Mouse (Mus musculus): ENCODE results near the gene Rps27. TPM values are rescaled to one million over a fixed set of nuclear protein-coding genes. Genes with fewer than 3 reads are reported as not detected.

The Rps27 gene
- total RNA-seq, 2 experiments from 2014 or later, result 799 to 888 TPM

DNA sequence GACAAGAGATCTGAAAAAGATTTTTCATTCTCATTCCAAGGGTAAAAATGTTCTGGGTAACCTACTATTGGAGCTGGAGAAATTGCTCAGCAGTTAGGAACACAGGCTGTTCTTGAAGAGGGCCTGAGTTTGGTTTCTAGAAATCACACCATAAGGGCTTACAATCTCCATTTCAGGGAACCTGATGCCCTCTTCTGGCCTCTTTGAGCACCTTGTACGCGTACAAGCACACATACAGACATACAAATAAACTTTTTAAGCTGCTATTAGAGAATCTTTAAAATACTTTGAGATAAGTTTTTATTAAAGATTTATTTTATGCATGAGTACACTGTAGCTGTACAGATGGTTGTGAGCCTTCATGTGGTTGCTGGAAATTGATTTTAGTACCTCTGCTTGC, 8.9 kb downstream of the Rps27 start:
- no peak overlapping the region for H3K27ac ChIP-seq
- DNase-seq (ENCODE audit: extremely low spot score in 1 of 2, low spot score in 2 of 2), result no peak
- intact Hi-C loops (cut with DNase I), result no loop called here
- no peak; the same call in 1 of the 2 replicates for TF ChIP-seq CTCF (IDR thresholded peaks at IDR 0.05)
- no peak overlapping the region for H3K4me3 ChIP-seq

DNA sequence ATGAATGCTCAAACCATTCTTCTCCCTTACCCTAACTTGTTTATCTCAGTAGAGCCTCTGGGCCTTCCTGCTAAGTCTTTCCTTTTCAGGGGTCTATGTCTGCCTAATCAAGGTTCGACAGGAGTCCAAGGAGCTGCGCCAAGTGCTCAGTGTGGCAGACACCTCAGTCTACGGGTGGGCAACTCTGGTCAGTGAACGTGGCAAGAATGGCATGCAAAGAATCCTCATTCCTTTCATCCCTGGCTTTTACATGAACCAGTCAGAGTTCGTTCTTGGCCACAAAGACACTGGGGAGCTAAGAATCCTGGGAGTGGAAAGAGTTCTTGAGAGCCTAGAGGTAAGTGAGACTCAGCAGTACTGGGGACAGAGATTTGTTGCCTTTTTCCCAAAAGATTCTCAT, 9.8 kb downstream of the Rps27 start:
- Histone ChIP-seq H3K27ac (no peak overlapping the region), H3K4me3 (no peak overlapping the region)
- TF ChIP-seq CTCF (IDR thresholded peaks at IDR 0.05), result no peak
- no peak for DNase-seq (ENCODE audit: extremely low spot score in 1 of 2, low spot score in 2 of 2)
- intact Hi-C loops (cut with DNase I), result no loop called here

DNA sequence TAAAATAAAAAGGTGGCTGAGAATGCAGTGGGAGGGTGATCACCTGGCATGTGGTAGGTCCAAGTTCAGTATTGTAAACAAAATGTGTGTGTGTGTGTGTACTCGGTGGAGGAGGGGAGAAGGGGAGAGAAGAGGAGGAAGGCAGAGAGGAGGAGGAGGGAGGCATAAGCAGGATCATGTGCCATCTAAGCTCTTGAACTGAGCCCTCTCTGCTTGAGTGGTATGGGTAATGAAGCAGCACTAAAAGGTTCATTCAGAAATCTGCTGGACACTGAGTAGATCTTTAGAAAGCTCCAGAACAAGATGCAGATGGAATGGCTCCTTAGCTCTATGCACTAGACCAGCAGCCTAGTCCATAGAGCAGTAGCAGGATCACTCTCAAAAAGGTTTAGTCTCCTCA, 10.6 kb downstream of the Rps27 start:
- Histone ChIP-seq H3K27ac (no peak overlapping the region), H3K4me3 (no peak overlapping the region)
- intact Hi-C loops (cut with DNase I), result no loop called here
- DNase-seq (ENCODE audit: extremely low spot score in 1 of 2, low spot score in 2 of 2), result no peak
- no peak for TF ChIP-seq CTCF (IDR thresholded peaks at IDR 0.05)

DNA sequence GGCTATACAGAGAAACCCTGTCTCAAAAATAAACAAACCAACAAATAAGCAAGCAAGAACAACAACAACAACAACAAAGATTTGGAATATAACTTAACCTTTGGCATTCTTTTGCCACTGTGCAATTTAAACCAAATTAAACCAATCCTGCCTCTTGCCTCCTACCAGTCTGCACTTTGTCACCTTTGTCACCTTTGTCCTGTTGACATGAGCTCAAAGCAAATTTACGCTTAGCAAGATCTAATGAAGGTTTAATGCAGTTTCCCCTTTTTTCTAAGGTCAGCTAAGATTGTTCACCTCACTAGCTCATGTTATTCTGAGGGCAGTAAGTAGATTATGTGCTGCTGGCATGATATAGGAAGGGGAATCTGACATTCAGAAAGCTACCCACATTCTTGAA, 15.9 kb downstream of the Rps27 start:
- Histone ChIP-seq H3K27ac (no peak overlapping the region), H3K4me3 (no peak overlapping the region)
- TF ChIP-seq CTCF (IDR thresholded peaks at IDR 0.05), result no peak
- DNase-seq (ENCODE audit: extremely low spot score in 1 of 2, low spot score in 2 of 2), result no peak
- intact Hi-C loops (cut with DNase I), result no loop called here

DNA sequence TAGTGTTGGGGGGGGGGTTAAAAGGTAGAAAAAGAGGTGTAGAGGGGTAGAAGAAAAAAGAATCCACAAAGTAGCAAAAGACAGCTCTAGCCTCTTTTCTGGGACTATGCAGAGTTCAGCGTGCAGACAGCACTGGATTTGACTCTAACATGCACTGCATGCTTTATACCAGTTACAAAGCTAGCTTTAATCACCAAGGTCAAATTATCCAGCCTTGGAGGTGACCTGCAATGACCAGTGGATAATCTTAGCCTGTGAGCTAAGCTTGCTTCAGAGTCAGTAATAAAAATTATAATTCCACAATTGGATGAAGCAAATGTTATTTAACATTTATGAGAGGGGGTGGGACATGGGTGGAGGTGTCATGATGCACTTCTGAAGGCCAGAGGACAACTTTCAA, 17.8 kb downstream of the Rps27 start:
- H3K4me3 ChIP-seq, result no peak overlapping the region
- no peak overlapping the region for H3K27ac ChIP-seq
- intact Hi-C loops (cut with DNase I), result no loop called here
- TF ChIP-seq CTCF (IDR thresholded peaks at IDR 0.05), result no peak
- DNase-seq (ENCODE audit: extremely low spot score in 1 of 2, low spot score in 2 of 2), result no peak

DNA sequence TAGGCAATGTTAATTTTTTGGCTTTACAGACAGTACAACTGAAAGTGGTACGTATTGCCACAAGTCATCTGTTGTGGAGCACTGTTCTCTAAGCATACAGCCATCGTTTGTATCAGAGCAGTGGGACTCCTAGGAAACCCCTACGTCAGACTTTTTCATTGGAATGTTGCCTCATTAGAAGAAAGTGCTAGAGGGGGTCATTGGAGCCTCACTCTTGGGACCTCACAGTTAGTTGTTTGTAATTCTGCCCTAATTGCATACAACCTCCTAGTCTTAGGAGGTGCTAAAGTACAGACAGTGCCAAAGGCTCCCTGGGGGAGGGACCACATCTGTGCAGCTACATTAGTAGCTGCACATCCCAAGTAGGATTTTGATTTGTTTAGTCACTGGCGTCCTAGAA, 18.7 kb downstream of the Rps27 start:
- intact Hi-C loops (cut with DNase I), result no loop called here
- no peak for TF ChIP-seq CTCF (IDR thresholded peaks at IDR 0.05)
- H3K4me3 ChIP-seq, result no peak overlapping the region
- DNase-seq (ENCODE audit: extremely low spot score in 1 of 2, low spot score in 2 of 2), result no peak
- H3K27ac ChIP-seq, result no peak overlapping the region

DNA sequence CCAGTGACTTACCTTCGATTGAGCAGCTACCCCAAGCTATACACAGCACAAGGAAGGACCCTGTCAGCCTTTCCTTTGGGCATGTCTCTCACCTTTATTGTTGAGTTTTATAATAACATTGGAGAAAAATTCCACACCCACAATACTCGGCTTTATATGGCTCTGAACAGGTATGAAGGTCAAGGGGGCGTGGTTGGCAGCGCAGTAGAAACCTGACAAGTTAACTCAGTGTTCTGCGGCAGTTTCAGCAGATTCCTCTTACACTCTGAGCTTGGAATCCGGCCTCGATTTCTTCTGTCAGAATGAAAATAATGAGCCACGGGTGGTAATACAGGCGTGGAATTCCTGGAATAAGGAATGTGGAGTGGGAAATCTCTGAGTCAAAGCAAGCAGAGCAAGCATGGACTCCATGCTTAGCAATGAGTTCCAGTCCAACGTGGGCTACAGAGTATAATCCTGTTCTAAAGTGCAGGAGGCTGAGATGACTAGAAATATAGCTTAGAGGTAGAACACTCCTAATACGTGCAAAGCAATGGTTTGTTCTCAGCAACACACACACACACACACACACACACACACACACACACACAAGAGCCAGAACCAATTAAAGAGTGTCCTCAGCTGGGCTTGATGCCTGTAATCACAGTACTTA, 22.5 kb downstream of the Rps27 start:
- DNase-seq (ENCODE audit: extremely low spot score in 1 of 2, low spot score in 2 of 2), result no peak
- no peak overlapping the region for H3K27ac ChIP-seq
- intact Hi-C loops (cut with DNase I), result no loop called here
- TF ChIP-seq CTCF (IDR thresholded peaks at IDR 0.05), result no peak
- H3K4me3 ChIP-seq, result no peak overlapping the region

DNA sequence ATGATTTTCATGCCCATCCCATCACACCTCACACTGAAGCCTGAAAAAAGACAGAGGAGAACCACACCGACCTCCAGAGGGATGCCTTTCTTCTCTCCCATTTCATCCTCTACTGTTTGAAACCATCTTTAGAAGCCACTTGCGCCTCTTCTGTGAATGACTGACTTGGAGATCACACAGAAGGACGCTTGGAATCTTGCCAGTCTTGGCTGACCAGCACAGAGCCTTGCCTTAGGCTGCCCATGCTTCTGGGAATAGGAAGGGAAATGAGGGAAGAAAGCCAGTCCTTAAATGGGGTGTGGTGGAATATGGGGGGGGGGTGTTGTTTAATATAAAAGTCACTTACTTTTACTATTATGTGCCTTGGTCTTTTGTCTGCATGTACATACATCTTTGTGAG, 29.9 kb downstream of the Rps27 start:
- TF ChIP-seq CTCF (IDR thresholded peaks at IDR 0.05), result no peak
- intact Hi-C loops (cut with DNase I), result no loop called here
- H3K4me3 ChIP-seq, result no peak overlapping the region
- H3K27ac ChIP-seq, result no peak overlapping the region
- no peak for DNase-seq (ENCODE audit: extremely low spot score in 1 of 2, low spot score in 2 of 2)

DNA sequence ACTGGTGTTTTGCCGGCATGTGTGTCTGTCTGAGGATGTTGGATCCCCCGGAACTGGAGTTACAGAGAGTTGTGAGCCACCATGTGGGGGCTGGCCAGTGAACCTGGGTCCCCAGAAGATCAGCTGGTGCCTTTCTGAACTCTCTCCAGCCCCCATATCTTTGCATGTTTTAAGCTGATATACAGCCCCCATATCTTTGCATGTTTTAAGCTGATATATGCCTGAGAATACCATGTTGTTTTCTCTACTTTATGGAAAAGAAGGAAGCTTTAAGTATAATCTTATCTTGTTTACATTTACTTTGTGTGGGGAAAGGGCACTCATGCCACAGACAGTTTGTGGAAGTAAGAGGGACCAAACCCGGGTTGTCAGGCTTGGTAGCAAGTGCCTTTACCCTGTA, 33.9 kb downstream of the Rps27 start:
- intact Hi-C loops (cut with DNase I), result no loop called here
- TF ChIP-seq CTCF (IDR thresholded peaks at IDR 0.05), result no peak
- H3K4me3 ChIP-seq, result no peak overlapping the region
- DNase-seq (ENCODE audit: extremely low spot score in 1 of 2, low spot score in 2 of 2), result no peak
- H3K27ac ChIP-seq, result no peak overlapping the region

Other genes with a start within 250 kb of the Rps27 start
- 100 to 1,000 TPM in 1 of 2 experiments, 10 to 100 TPM in 1; 97.6 to 106 TPM for gene Hax1, start 214.9 kb downstream of the Rps27 start, total RNA-seq (2021)
- 10 to 100 TPM; 95.2 to 98.7 TPM for gene 4933434E20Rik, start 162.0 kb downstream of the Rps27 start, total RNA-seq (2021)
- 100 to 1,000 TPM; 180 to 197 TPM for gene Ubap2l, start 161.0 kb downstream of the Rps27 start, total RNA-seq (2021)
- gene Tpm3, start 141.0 kb downstream of the Rps27 start, total RNA-seq (2021), result 100 to 1,000 TPM; 182 to 193 TPM
- gene Nup210l, start 109.5 kb downstream of the Rps27 start, total RNA-seq (2021), result under 1 TPM; 0.36 to 0.42 TPM
- gene Rab13, start within 50 bp of the Rps27 start, total RNA-seq (2021), result 1 to 10 TPM; 7.9 to 8.9 TPM
- gene Jtb, start 17.9 kb upstream of the Rps27 start, total RNA-seq (2021), result 10 to 100 TPM; 43.8 to 49.5 TPM
- gene Creb3l4, start 29.9 kb upstream of the Rps27 start, total RNA-seq (2021), result under 1 TPM; 0.42 to 0.50 TPM
- 10 to 100 TPM; 38.8 to 43.0 TPM for gene Slc39a1, start 34.5 kb upstream of the Rps27 start, total RNA-seq (2021)
- 10 to 100 TPM; 39.5 to 43.6 TPM for gene Crtc2, start 40.5 kb upstream of the Rps27 start, total RNA-seq (2021)
- 10 to 100 TPM; 35.0 to 36.7 TPM for gene Dennd4b, start 51.5 kb upstream of the Rps27 start, total RNA-seq (2021)
- 100 to 1,000 TPM in 1 of 2 experiments, 10 to 100 TPM in 1; 93.5 to 103 TPM for gene Gatad2b, start 79.5 kb upstream of the Rps27 start, total RNA-seq (2021)
- gene Slc27a3, start 176.3 kb upstream of the Rps27 start, total RNA-seq (2021), result 1 to 10 TPM; 8.1 to 8.3 TPM
- 10 to 100 TPM; 62.1 to 65.7 TPM for gene Ints3, start 220.0 kb upstream of the Rps27 start, total RNA-seq (2021)

Data from left cerebral cortex, adult 2 months (tissue).